Mouse (Mus musculus) lung, postnatal 14 days (tissue): Measurements from ENCODE around the gene Nmrk1.

Experiments used
- DNase-seq: peaks from one replicate; pipeline ENCODE4 v3.0.0; 2021

Nmrk1 gene

GRCm38 (mm10) chr19:18654984-18655383 lies 23.2 kb downstream of the Nmrk1 start:
- DNase-seq: no peak

GRCm38 (mm10) chr19:18655999-18656398 lies 24.2 kb downstream of the Nmrk1 start:
- no peak for DNase-seq

- DNase-seq: no peak
Observed at GRCm38 (mm10) chr19:18658473-18658872, 26.7 kb downstream of the Nmrk1 start.

GRCm38 (mm10) chr19:18659349-18659748 lies 27.6 kb downstream of the Nmrk1 start:
- no peak for DNase-seq

- DNase-seq: no peak
Observed at GRCm38 (mm10) chr19:18660466-18660865, 28.7 kb downstream of the Nmrk1 start.

GRCm38 (mm10) chr19:18661683-18662082 lies 29.9 kb downstream of the Nmrk1 start:
- DNase-seq: no peak

- no peak for DNase-seq
Observed at GRCm38 (mm10) chr19:18663904-18664303, 32.2 kb downstream of the Nmrk1 start.

GRCm38 (mm10) chr19:18666966-18667365 lies 35.2 kb downstream of the Nmrk1 start:
- no peak for DNase-seq

- DNase-seq: no peak
Observed at GRCm38 (mm10) chr19:18669551-18669950, 37.8 kb downstream of the Nmrk1 start.

- peak; percentile 99 for DNase-seq
Observed at GRCm38 (mm10) chr19:18670608-18671007, 38.9 kb downstream of the Nmrk1 start, which contains the start of gene Carnmt1. Carnmt1 (plus strand) TSS chr19:18670764.

GRCm38 (mm10) chr19:18671056-18671741 lies 39.4 kb downstream of the Nmrk1 start:
- peak; percentile 29 for DNase-seq

GRCm38 (mm10) chr19:18672498-18672897 lies 40.7 kb downstream of the Nmrk1 start:
- DNase-seq: no peak

GRCm38 (mm10) chr19:18673116-18673515 lies 41.4 kb downstream of the Nmrk1 start:
- DNase-seq: no peak

- DNase-seq: no peak
Observed at GRCm38 (mm10) chr19:18682142-18682541, 50.4 kb downstream of the Nmrk1 start.

- peak; percentile 60 for DNase-seq
Observed at GRCm38 (mm10) chr19:18687556-18687955, 55.8 kb downstream of the Nmrk1 start.

- no peak for DNase-seq
Observed at GRCm38 (mm10) chr19:18692176-18692575, 60.4 kb downstream of the Nmrk1 start.

- no peak for DNase-seq
Observed at GRCm38 (mm10) chr19:18692768-18693167, 61.0 kb downstream of the Nmrk1 start.

GRCm38 (mm10) chr19:18695116-18695515 lies 63.4 kb downstream of the Nmrk1 start:
- no peak for DNase-seq

GRCm38 (mm10) chr19:18695552-18695951 lies 63.8 kb downstream of the Nmrk1 start:
- no peak for DNase-seq
